Mouse (Mus musculus) T-cell, adult 2 months (primary cell): Measurements from ENCODE around the gene Snai1.

Source experiments
- DNase-seq: peaks from one replicate; pipeline ENCODE4 v3.0.0; 2022; ENCODE audit warnings: low spot score

Snai1 gene

DNA sequence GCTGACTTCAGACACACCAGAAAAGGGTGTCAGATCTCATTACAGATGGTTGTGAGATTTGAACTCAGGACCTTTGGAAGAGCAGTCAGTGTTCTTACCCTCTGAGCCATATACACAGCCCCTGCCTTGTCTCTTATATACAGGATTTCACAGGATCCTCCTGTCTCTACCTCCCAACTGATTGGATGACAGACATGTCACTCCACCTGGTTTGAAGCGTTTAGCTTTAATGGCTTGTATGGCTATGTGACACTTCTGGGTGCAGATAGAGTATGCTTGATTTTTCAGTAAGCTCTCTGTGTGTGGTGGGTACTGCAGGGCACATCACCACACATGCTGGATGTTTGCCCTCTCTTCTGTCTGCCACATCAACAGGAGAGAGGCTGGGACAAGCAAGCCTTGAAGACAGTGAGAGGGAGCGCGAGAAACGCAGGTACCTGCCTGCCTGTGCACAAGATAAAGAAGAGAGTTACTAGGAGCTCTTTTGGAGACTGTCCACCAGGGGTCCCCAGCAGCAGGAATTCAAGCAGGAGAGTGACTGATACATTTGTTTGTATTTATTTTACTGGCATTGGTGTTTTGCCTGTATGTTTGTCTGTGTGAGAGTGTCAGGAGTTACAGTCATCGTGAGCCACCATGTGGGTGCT, 18.3 kb upstream of the Snai1 start:
- DNase-seq, result no peak

DNA sequence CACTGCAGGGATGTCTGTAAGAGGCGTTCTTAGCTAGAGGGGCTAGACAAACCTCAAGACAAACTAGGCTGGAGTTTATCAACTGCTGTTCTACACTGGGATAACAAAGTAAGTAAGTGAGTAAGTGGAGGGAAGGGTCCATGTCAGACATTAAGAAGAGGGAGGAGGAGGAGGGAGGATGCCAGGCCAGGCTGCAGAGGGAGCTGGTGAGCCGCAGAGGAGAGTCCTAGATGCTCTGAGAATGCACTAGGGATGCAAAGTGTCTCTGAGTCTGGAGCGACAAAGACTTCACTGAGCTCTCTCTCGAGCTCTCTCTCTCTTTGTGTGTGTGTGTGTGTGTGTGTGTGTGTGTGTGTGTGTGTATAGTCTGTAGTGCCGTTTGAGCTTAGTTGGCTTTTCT, 9.7 kb upstream of the Snai1 start:
- no peak for DNase-seq

DNA sequence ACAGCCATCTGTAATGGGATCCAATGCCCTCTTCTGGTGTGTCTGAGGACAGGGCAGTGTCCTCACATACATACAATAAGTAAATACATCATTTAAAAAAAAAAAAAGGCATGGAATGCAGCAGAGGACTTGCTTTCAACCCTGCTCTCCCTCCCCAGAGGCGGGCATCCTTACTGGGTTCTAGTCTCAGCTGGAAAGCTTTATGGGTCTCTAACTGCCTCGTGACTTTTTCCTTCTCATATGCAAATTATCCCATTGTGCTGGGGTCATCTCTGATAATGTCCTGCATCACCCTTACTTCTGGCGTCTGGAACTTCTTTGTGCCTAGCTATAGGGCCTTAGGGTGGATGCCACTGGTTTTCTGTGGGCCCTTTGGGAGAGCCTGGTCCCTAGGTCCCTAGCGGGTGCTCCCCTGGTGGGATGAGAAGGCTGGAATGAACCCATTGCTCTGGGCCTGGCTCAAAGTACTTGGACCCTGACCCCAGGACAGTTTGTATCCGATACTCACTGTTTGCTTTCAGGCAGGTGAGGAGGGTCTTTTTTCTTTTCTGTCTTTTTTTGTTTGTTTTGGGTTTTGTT, 8.0 kb upstream of the Snai1 start:
- DNase-seq, result no peak

DNA sequence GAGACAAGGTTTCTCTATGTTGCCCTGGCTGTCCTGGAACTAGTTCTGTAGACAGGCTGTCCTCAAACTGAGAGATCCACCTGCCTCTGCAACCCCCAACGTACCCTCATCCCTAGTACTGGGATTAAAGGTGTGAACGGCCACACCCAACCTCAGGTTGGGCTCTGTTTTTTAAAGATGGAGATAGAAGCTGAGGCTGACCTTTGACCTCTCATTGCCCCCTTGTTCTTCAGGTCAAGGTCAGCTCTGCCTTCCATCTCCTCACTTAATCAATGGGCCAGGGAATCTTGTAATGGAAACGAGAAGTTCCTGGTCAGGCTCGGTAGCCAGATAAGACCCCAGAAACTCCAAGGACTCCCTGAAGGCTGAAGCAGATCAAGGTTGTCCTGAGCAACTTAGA, 7.5 kb upstream of the Snai1 start:
- no peak for DNase-seq

DNA sequence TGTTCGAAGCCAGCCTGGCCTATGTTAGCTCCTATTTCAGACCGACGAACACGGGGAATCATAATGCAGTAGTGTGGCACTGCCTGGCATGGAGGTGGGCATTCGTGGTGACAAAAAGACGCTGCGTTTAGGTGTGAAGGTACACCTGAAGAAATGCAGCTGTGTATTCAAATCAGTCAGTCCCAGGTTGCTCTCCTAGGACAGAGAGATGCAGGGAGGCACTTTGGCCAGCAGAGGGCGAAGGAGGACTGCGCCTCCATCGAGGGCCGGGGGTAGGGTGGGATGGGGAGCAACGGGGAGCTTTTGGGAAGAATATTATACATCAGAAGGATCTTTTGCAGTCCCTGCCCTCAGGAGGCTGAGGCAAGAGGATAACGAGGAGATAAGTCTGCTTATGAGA, 5.9 kb upstream of the Snai1 start:
- peak; percentile 31 for DNase-seq

DNA sequence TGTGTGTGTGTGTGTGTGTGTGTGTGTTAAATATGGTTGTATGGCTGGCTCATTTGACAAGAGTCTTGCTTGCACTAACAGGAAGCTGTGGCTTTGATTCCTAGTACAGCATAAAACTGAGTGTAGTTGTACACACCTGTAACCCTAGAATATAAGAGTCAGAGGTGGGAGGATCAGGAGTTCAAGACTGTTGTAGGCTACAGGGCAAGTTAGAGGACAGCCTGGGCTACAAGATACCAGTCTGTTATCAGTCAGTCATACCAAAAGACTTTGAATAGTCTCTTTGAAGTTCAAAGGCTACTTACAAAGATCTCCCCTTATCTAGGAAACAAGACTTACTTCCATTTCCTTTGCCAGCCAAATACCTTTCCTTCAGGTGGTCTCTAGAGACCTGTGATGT, 4.1 kb upstream of the Snai1 start:
- DNase-seq, result peak; percentile 23

DNA sequence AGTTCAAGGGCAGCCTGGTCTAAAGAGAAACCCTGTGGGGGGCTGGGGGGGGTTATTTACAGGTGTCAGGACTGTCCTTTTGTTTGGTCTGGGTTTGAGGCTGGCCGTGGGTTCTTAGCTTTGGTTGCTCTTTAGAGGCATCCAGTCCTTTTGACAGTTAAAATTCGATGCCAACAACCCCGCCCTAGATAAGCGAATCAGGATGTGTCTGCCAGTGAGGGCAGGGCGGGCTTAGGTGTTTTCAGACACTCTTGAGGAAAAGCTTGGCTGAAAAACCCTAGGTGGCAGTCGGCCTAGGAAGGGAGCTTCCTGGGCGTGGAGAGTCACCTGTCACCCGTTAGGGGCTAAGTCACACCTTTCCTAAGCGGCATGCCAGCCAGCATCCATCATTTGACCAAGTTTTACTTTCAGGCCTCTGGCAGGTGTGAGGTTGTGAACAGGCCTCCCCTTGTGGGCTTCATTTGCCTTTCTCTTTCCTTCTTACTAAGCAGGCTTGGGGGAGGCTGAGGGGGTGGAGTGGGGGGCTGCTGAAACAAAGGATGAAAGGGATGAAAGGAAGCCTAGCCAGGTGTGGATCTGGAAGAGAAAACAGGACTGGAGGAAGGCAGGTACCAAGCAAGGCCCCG, 1.6 kb upstream of the Snai1 start:
- no peak for DNase-seq

DNA sequence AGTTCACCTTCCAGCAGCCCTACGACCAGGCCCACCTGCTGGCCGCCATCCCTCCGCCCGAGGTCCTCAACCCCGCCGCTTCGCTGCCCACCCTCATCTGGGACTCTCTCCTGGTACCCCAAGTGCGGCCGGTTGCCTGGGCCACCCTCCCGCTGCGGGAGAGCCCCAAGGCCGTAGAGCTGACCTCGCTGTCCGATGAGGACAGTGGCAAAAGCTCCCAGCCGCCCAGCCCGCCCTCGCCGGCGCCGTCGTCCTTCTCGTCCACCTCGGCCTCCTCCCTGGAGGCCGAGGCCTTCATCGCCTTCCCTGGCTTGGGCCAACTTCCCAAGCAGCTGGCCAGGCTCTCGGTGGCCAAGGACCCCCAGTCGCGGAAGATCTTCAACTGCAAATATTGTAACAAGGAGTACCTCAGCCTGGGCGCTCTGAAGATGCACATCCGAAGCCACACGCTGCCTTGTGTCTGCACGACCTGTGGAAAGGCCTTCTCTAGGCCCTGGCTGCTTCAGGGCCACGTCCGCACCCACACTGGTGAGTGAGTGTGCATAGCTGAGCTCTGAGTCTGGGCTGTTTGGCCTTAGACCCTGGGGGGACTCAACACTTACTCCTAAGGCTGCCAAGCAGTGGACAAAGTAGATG, 794 bp downstream of the Snai1 start:
- no peak for DNase-seq

DNA sequence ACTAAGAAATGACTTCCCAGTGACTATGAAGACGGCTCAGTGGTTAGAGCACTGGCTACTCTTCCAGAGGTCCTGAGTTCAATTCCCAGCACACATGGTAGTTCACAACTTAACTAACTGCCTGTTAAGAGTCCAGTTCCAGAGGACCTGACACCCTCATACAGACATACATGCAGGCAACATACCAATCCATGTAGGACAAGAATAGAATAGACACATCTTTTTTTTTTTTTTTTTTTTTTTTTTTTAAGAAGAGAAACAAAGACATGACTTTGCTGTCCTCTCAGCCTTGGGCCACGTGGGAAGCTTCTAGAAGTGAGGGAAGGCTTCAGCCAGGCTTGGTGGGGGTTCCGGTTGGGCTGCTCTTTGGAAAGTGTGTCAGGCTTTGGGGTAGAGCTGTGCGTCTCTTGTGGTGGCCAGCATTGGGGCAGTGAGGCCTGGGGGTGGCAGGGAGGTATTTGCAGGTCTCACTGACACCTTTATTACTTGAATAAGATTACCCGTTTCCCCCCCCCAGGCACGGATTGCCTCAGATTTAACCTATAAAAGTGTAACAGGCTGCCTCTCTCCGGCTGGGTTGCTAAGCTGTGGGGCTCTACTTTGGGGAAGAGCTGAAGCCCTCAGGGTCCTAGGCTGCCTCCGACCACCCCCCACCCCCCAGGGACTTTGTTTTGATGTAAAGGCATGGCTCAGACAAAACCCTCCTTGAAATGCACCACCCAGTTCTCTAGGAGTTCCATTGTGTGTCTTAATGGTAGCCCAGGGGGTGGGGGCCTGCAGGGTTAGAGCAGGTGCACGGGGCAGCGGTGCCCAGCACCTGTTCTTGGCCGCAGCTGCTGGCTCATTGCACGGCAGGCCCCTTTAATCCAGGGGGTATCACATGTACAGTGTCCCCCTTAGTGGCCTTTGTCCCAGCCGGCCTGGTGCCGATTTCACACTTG, 1.8 kb downstream of the Snai1 start:
- no peak for DNase-seq

DNA sequence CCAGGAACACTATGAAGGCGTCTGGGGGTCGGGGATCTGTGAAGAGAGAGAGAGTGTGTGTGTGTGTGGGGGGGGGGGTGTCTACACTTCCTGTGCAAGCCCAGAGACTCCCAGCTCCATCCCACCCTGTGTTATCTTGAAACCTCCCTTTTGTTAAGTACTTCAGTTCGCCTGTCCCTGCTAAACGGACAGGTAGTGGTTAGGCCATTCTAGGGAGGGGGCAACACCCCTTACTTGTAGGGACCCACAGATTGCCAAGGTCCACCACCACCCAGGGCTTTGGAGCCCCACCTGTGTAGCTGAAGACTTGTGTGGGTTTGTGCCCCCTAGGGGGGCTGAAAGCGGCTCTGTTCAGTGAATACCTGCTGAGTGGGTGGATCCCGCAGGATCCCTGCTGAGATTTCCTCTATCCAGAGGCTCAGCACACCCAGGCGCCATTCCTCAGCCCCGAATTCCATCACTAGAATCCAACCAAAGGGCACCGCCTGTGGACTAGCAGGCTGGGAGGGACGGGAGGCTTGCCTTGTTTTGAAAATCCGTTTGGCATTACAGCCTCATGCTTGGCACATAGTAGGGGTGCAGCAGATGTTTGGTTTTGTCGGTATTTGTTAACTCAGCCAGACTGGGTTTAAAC, 2.6 kb downstream of the Snai1 start:
- DNase-seq, result no peak

DNA sequence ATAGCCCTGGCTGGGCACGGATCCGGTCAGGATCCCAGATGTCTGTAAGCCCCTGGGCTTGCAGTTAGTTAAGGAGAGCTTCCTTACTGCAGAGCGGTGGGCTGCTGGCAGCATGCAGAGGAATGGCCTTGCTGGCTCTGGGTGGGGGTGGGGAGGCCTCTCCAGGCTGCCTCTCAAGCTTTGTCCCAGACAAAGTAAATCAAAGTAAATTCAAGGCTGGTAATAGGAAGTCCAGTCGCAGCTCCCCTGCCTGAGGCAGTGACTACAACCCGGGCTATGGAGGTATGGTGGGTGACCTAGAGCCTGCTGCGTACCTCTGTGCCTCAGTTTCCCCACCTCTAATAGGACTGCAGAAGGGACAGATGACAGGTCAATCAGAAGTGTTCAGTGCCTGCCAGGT, 3.3 kb downstream of the Snai1 start:
- DNase-seq, result no peak

DNA sequence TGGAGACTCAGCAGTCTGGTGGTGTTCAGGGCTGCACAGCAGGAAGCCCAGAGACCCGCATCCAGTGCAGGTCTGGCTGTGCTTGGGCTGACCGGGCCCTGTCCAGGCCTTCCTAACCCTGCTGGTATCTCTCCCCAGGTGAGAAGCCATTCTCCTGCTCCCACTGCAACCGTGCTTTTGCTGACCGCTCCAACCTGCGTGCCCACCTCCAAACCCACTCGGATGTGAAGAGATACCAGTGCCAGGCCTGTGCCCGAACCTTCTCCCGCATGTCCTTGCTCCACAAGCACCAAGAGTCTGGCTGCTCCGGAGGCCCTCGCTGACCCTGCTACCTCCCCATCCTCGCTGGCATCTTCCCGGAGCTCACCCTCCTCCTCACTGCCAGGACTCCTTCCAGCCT, 3.8 kb downstream of the Snai1 start:
- DNase-seq, result no peak

DNA sequence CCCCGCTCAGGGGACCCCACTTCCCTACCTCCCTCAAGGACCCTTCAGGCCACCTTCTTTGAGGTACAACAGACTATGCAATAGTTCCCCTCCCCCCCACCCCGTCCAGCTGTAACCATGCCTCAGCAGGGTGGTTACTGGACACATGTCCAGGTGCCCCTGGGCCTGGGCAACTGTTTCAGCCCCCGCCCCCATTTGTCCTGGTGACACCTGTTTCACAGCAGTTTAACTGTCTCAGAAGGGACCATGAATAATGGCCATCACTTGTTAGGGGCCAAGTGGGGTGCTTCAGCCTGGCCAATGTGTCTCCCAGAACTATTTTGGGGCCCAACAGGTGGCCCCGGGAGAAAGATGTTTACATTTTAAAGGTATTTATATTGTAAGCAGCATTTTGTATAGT, 4.4 kb downstream of the Snai1 start:
- DNase-seq, result no peak

DNA sequence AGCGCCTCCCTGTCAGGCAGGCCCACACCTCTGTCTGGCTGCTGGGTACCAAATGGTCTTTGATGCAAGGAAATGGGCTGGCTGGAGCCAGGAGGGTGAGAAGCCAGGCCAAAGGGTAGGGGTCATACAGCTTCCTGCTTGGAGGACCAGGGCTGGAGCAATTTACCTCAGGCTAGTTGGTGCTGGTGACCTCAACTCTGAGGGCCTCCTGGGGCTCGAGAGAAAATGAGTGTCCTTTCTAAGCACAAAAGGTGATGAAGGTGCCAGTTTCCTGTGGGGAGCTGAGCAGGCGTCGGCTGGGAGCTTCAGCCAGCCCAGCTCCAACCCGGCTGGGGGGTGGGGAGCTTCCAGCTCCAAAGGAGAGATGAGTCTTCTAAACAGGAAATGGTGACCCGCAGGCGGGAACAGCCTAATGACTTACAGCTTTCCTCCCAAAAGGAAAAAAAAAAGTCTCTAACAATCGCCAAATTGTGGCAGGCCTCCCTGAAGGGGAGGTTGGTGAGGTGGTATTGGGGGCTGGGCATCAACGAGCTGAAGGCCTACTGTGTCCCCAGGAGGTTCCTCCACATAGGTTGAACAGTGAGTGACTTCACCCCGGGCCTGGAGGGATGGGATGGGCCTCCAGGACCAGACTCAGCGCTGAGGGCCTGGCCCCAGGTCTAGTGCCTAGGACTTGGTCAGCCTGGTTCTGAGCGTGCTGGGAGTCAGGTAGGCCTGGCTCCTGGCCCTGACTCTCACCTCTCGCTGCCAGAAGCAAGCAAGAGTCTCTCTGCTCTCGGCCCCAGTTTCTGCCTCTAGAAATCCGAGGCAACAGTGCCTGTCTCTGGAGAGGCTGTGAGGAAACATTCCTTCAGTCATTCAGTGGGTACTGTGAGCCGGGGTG, 5.4 kb downstream of the Snai1 start:
- DNase-seq, result no peak

DNA sequence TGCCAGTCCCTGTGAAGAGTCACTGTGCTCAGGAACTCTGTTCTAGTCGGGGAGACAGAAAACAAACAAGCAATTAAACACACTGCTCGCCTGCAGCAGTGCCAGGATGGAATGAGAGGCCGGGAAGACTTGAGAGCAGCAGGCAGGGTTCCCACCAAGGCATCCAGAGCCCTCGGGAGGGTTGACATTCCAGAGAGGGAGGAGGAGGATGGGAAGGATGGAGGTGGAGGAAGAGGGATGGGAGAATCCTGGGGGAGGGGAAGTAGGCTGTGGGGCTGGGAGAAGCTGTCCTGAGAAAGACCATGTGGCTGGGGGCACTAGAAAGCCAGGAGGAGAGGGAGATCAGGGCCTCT, 6.0 kb downstream of the Snai1 start:
- no peak for DNase-seq

DNA sequence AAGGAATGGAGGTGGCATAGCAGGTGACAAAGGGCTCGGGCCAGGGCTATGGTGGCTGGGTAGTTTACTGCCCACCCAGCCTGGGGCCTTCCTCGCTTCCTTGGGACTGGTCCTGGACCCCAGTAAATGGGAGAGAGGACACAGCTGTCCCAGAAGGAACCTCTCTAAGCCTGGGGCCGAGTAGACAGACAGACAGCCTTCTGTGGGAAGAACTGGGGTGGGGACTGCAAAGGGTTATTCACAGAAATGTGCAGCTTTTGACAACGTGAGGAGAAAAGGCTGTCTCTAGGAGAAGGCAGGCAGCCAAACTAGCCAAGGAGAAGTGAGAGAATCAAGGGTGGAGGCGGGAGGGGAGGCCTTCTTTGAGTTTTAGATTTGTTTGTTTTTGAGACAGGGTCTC, 6.5 kb downstream of the Snai1 start:
- DNase-seq, result no peak

DNA sequence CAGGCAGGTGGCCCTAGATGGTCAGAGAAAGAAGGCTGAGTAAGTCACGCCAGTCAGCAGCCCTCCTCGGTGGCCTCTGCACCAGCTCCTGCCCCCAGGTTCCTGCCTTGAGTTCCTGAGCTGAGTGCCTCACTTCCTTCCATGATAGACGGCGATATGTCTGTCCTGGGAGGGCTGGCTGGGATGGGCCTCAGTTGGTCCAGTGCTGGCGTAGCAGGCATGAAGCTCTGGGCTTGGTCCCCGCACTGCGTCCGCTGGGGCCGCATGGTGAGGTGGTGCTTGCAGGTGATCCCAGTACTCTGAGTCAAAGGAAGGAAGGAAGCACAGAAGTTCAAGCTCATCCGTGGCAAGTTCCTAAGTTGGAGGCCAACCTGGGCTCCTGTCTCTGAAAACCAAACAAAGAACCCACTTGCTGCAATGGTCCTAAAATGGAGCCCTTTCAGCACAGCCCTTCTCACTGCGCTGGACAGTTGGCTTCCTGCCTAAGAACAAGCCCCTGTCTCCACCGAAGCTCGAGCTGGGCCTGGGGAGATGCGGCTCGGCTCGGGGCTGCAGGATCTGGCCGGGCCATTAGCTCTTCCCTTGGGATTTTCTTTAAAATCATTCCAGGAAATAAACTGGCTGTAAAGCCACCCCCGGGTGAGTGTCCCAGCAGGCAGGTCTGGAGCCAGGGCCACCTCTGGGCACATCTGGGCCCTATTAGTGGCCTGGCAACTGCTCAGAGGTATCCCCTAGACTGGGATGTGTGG, 8.6 kb downstream of the Snai1 start:
- DNase-seq, result no peak

DNA sequence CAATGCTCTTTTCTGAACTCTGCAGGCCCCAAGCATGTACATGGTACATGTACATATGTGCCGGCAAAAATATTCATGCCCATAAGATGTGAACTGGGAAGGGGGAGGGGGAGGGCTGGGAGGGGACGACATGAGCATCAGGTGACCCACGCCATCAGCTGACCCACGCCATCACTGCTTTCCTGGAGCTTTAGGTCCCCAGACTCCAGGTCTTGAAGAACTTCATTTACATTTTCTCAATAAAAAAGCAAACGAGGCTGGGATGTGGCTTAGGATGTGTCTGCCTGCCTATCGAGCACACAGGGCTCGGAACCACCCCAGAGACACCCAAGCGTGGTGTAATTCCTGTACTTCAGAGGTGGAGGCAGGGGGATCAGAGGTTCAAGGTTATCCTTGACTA, 9.4 kb downstream of the Snai1 start:
- no peak for DNase-seq

DNA sequence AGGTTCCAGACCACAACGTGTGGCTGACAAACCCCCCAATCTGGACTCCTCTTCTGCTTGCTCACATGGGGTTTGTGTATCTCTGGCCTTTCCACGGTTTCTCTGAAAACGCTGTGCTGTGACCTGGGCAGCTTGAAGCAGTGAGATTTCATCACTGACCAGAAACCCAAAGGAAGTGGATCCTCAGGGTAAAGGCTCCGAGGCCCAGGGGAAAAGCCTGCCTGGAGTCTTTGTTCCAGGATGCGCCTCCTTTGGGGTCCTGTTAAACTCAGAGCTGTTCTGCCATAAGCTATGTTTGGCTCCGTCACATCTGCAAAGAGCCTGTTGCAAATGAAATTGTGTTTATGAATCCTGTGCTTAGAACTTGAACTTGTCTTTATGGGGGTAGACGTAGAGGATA, 11.0 kb downstream of the Snai1 start:
- DNase-seq, result no peak

DNA sequence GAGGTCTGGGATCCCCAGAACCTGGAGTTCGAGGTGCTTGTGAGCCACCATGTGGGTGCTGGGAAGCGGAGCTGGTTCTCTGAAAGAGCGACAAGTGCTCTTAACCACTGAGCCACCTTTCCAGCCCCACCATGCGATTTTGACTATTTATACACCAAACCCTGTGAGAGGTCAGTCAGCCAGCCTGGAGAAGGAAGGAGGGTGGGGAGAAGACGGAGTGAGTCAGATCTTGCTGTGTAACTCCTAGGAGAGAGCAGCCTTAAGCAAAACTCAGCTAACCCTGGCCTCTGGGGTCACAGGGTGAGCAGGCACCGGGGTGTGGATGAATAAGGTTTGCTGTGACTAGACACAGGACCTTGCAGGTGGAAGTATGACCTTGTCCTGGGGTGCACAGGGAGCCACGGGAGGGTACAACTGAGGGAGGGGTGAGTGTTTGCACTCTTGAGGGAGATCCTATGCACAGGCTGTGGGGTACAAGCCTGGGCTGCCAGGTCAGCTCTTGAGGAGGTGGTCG, 12.4 kb downstream of the Snai1 start:
- no peak for DNase-seq
